In the genomic region with DNA sequence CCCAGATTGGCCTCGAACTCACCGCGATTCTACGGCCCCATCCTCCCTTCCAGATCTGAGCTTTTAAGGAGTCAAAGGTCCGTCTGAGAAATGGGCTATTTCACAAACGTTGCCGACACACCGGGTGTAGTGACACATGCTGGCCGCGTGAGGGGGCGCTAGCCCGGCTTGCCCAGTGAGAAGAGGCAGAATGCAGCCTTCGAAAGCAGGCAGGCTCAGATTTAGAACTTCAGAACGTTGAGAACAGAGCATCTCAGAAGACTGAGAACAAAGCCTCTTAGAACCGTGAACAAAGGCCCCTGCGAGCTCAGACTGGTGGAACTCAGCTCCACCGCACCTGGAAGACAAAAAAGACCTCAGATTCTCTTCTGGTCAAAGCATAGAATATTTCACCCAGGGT, we compare ENCODE assay signal across 8 mouse cellular contexts. TPM values are rescaled to one million over a fixed set of nuclear protein-coding genes. Genes with fewer than 3 reads are reported as not detected.
DNase-seq lines count a peak whose midpoint lies in the region; ATAC-seq and TF ChIP-seq lines count a peak whose summit lies in the region.

No protein-coding gene starts in this region.

- H3K9ac ChIP-seq in kidney, embryonic 15.5 days, result peak overlapping the region; percentile 38
- no peak overlapping the region for H3K9ac ChIP-seq in liver, adult 2 months (ENCODE audit: low read depth, low read length)
- no peak overlapping the region for H3K9ac ChIP-seq in stomach, embryonic 14.5 days (replicated peaks; ENCODE audit: low read depth, low read length)

- H3K79me2 ChIP-seq in liver, adult 2 months (ENCODE audit: control insufficient read depth, insufficient read depth, low read length), result no peaks in the 10 kb centered on the region

- H3K27me3 ChIP-seq in heart, embryonic 10.5 days (ENCODE audit: insufficient read depth, poor library complexity, severe bottlenecking), result no peaks in the 10 kb centered on the region
- H3K27me3 ChIP-seq in kidney, embryonic 15.5 days, result no peaks in the 10 kb centered on the region
- H3K27me3 ChIP-seq in liver, adult 2 months (ENCODE audit: control insufficient read depth, insufficient read depth, low read length), result peaks cover 4% of the 10 kb centered on the region; the same call in 1 of the 2 replicates
- no peaks in the 10 kb centered on the region for H3K27me3 ChIP-seq in stomach, embryonic 14.5 days (ENCODE audit: control insufficient read depth, insufficient read depth, low read length)

- H3K36me3 ChIP-seq in heart, embryonic 10.5 days, result peaks cover 37% of the 10 kb centered on the region
- H3K36me3 ChIP-seq in kidney, embryonic 15.5 days, result peaks cover 24% of the 10 kb centered on the region; the same call in 1 of the 2 replicates
- peaks cover 3% of the 10 kb centered on the region; the same call in 1 of the 2 replicates for H3K36me3 ChIP-seq in liver, adult 2 months (ENCODE audit: control insufficient read depth, insufficient read depth, low read length)
- H3K36me3 ChIP-seq in stomach, embryonic 14.5 days (ENCODE audit: control insufficient read depth, insufficient read depth, low read length), result no peaks in the 10 kb centered on the region; the same call in 1 of the 2 replicates

- TF ChIP-seq CTCF in embryonic fibroblast, embryonic 13.5 days (IDR thresholded peaks at IDR 0.05; ENCODE audit: borderline replicate concordance, insufficient read depth, low read length), result peak; percentile 99
- TF ChIP-seq CTCF in liver, adult 2 months (IDR thresholded peaks at IDR 0.05; ENCODE audit: low read depth, low read length), result peak; percentile 96

- H3K4me2 ChIP-seq in kidney, embryonic 15.5 days, result peak overlapping the region; percentile 96
- peak overlapping the region; percentile 39 for H3K4me2 ChIP-seq in stomach, embryonic 14.5 days (replicated peaks; ENCODE audit: low read depth, low read length)

- peak; percentile 86 for DNase-seq in A20 (ENCODE audit: low read depth, low spot score)
- peak; percentile 55 to 56 for DNase-seq in adrenal gland, postnatal 4 days (ENCODE audit: low spot score in 2 of 2)
- peak; percentile 89 for DNase-seq in heart, embryonic 10.5 days (ENCODE audit: low spot score)
- DNase-seq in liver, adult 2 months (ENCODE audit: extremely low read depth, low read depth, low spot score), result peak; percentile 63

- H3K4me3 ChIP-seq in embryonic fibroblast, embryonic 13.5 days (ENCODE audit: insufficient read depth, low read length), result peak overlapping the region; percentile 32
- peak overlapping the region; percentile 84 for H3K4me3 ChIP-seq in heart, embryonic 10.5 days
- peak overlapping the region; percentile 81 for H3K4me3 ChIP-seq in kidney, embryonic 15.5 days (replicated peaks)
- no peak overlapping the region for H3K4me3 ChIP-seq in liver, adult 2 months (ENCODE audit: insufficient read depth, low read depth, low read length)
- peak overlapping the region; percentile 21 for H3K4me3 ChIP-seq in stomach, embryonic 14.5 days (ENCODE audit: low read depth, low read length)

- WGBS in heart, embryonic 10.5 days, result 5% methylated on average over 17 of the region's 17 CpGs
- 4% methylated on average over 17 of the region's 17 CpGs for WGBS in kidney, embryonic 15.5 days
- WGBS in liver, adult 2 months, result 1% methylated on average over 17 of the region's 17 CpGs
- WGBS in stomach, embryonic 14.5 days, result 4% methylated on average over 17 of the region's 17 CpGs

- peak overlapping the region; percentile 76 for H3K27ac ChIP-seq in embryonic fibroblast, embryonic 13.5 days (ENCODE audit: insufficient read depth, low read length)
- H3K27ac ChIP-seq in heart, embryonic 10.5 days, result peak overlapping the region; percentile 82
- H3K27ac ChIP-seq in kidney, embryonic 15.5 days, result peak overlapping the region; percentile 95
- peak overlapping the region; percentile 31; the same call in 1 of the 2 replicates for H3K27ac ChIP-seq in liver, adult 2 months (replicated peaks; ENCODE audit: insufficient read depth, low read depth, low read length)
- H3K27ac ChIP-seq in stomach, embryonic 14.5 days (ENCODE audit: low read length), result peak overlapping the region; percentile 95

- no peaks in the 10 kb centered on the region for H3K9me3 ChIP-seq in heart, embryonic 10.5 days
- no peaks in the 10 kb centered on the region for H3K9me3 ChIP-seq in kidney, embryonic 15.5 days (replicated peaks)
- no peaks in the 10 kb centered on the region for H3K9me3 ChIP-seq in stomach, embryonic 14.5 days (ENCODE audit: control insufficient read depth, low read depth, low read length)

- TF ChIP-seq POLR2A in embryonic fibroblast, embryonic 13.5 days (IDR thresholded peaks at IDR 0.05; ENCODE audit: low read depth, low read length), result no peak; the same call in 1 of the 2 replicates
- TF ChIP-seq POLR2A in liver, adult 2 months (IDR thresholded peaks at IDR 0.05; ENCODE audit: extremely low read depth, insufficient read depth, low read length), result no peak

- H3K4me1 ChIP-seq in embryonic fibroblast, embryonic 13.5 days (ENCODE audit: control insufficient read depth, insufficient read depth, low read length), result no peaks in the 10 kb centered on the region
- peaks cover 16% of the 10 kb centered on the region for H3K4me1 ChIP-seq in heart, embryonic 10.5 days
- peaks cover 37% of the 10 kb centered on the region for H3K4me1 ChIP-seq in kidney, embryonic 15.5 days
- no peaks in the 10 kb centered on the region; the same call in 1 of the 2 replicates for H3K4me1 ChIP-seq in liver, adult 2 months (ENCODE audit: control insufficient read depth, insufficient read depth, low read length)
- peaks cover 17% of the 10 kb centered on the region; the same call in 1 of the 2 replicates for H3K4me1 ChIP-seq in stomach, embryonic 14.5 days (ENCODE audit: control insufficient read depth, insufficient read depth, low read length)

- ATAC-seq in kidney, embryonic 15.5 days (replicated peaks; ENCODE audit: low FRiP score), result no peak
- ATAC-seq in monocyte, adult 5-6 weeks (replicated peaks; ENCODE audit: insufficient number of reproducible peaks, low FRiP score, low TSS enrichment, poor library complexity, severe bottlenecking), result peak; percentile 73
- ATAC-seq in stomach, embryonic 14.5 days (ENCODE audit: insufficient number of reproducible peaks, insufficient read depth, low FRiP score, low read depth), result no peak

RNA-seq across cellular contexts. Expression of gene Dact3, which starts 0.9 kb away (rescaled TPM):
- total RNA-seq in adrenal gland, postnatal 4 days (2021), result 10 to 100 TPM; 12.7 to 13.7 TPM
- polyA plus RNA-seq in embryonic fibroblast, embryonic 13.5 days (2011; ENCODE audit: insufficient read length, low read depth, missing spikeins), result 34.8 and 37.3 TPM in 2 replicates
- 5.0 and 7.2 TPM in 2 replicates for polyA plus RNA-seq in heart, embryonic 10.5 days (2016; fragmentation: Nextera tagmentation; extraction: Ambion mirVana)
- 2.6 TPM in 2 replicates for polyA plus RNA-seq in kidney, embryonic 15.5 days (2015; fragmentation: Nextera tagmentation; extraction: Ambion mirVana)
- under 0.01 and 0.20 TPM in 2 replicates for total RNA-seq in liver, adult 2 months (2014; rRNA removed)
- polyA plus RNA-seq in liver, adult 2 months (2012; rRNA removed), result 0.52 and 0.64 TPM in 2 replicates
- not detected in 3 replicates for total RNA-seq in monocyte, adult 5-6 weeks (2017)
- 5.5 and 6.1 TPM in 2 replicates for polyA plus RNA-seq in stomach, embryonic 14.5 days (2014; fragmentation: Nextera tagmentation; extraction: Ambion mirVana)

RNA-seq across cellular contexts. Expression of gene Gng8, which starts 17.4 kb away (rescaled TPM):
- total RNA-seq in adrenal gland, postnatal 4 days (2021), result 1 to 10 TPM; 2.4 to 4.0 TPM
- 24.1 and 24.7 TPM in 2 replicates for polyA plus RNA-seq in embryonic fibroblast, embryonic 13.5 days (2011; ENCODE audit: insufficient read length, low read depth, missing spikeins)
- 3.0 and 6.3 TPM in 2 replicates for polyA plus RNA-seq in heart, embryonic 10.5 days (2016; fragmentation: Nextera tagmentation; extraction: Ambion mirVana)
- 6.8 and 7.8 TPM in 2 replicates for polyA plus RNA-seq in kidney, embryonic 15.5 days (2015; fragmentation: Nextera tagmentation; extraction: Ambion mirVana)
- total RNA-seq in liver, adult 2 months (2014; rRNA removed), result not detected in 2 replicates
- polyA plus RNA-seq in liver, adult 2 months (2012; rRNA removed), result 0.25 and 0.26 TPM in 2 replicates
- total RNA-seq in monocyte, adult 5-6 weeks (2017), result not detected in 3 replicates
- polyA plus RNA-seq in stomach, embryonic 14.5 days (2014; fragmentation: Nextera tagmentation; extraction: Ambion mirVana), result 12.8 and 12.9 TPM in 2 replicates

RNA-seq across cellular contexts. Expression of gene Prkd2, which starts 31.5 kb away (rescaled TPM):
- 10 to 100 TPM; 22.0 to 22.2 TPM for total RNA-seq in adrenal gland, postnatal 4 days (2021)
- polyA plus RNA-seq in embryonic fibroblast, embryonic 13.5 days (2011; ENCODE audit: insufficient read length, low read depth, missing spikeins), result 17.2 and 17.8 TPM in 2 replicates
- 8.9 and 9.4 TPM in 2 replicates for polyA plus RNA-seq in heart, embryonic 10.5 days (2016; fragmentation: Nextera tagmentation; extraction: Ambion mirVana)
- polyA plus RNA-seq in kidney, embryonic 15.5 days (2015; fragmentation: Nextera tagmentation; extraction: Ambion mirVana), result 14.6 and 17.7 TPM in 2 replicates
- total RNA-seq in liver, adult 2 months (2014; rRNA removed), result 2.5 and 5.1 TPM in 2 replicates
- 7.8 and 11.7 TPM in 2 replicates for polyA plus RNA-seq in liver, adult 2 months (2012; rRNA removed)
- total RNA-seq in monocyte, adult 5-6 weeks (2017), result 13.1 to 26.6 TPM (median 15.6 TPM) in 3 replicates
- 14.2 and 14.6 TPM in 2 replicates for polyA plus RNA-seq in stomach, embryonic 14.5 days (2014; fragmentation: Nextera tagmentation; extraction: Ambion mirVana)

RNA-seq across cellular contexts. Expression of gene Ptgir, which starts 32.1 kb away (rescaled TPM):
- total RNA-seq in adrenal gland, postnatal 4 days (2021), result 1 to 10 TPM; 1.7 to 2.0 TPM
- polyA plus RNA-seq in embryonic fibroblast, embryonic 13.5 days (2011; ENCODE audit: insufficient read length, low read depth, missing spikeins), result 1.4 and 1.6 TPM in 2 replicates
- polyA plus RNA-seq in heart, embryonic 10.5 days (2016; fragmentation: Nextera tagmentation; extraction: Ambion mirVana), result 0.15 and 0.51 TPM in 2 replicates
- polyA plus RNA-seq in kidney, embryonic 15.5 days (2015; fragmentation: Nextera tagmentation; extraction: Ambion mirVana), result 1.5 and 2.1 TPM in 2 replicates
- total RNA-seq in liver, adult 2 months (2014; rRNA removed), result 0.07 and 0.09 TPM in 2 replicates
- polyA plus RNA-seq in liver, adult 2 months (2012; rRNA removed), result 0.09 and 0.33 TPM in 2 replicates
- 9.8 to 15.4 TPM (median 14.0 TPM) in 3 replicates for total RNA-seq in monocyte, adult 5-6 weeks (2017)
- 1.5 and 2.0 TPM in 2 replicates for polyA plus RNA-seq in stomach, embryonic 14.5 days (2014; fragmentation: Nextera tagmentation; extraction: Ambion mirVana)

RNA-seq across cellular contexts. Expression of gene Calm3, which starts 49.7 kb away (rescaled TPM):
- 100 to 1,000 TPM; 330 to 344 TPM for total RNA-seq in adrenal gland, postnatal 4 days (2021)
- 520 and 588 TPM in 2 replicates for polyA plus RNA-seq in embryonic fibroblast, embryonic 13.5 days (2011; ENCODE audit: insufficient read length, low read depth, missing spikeins)
- 114 and 117 TPM in 2 replicates for polyA plus RNA-seq in heart, embryonic 10.5 days (2016; fragmentation: Nextera tagmentation; extraction: Ambion mirVana)
- 116 and 124 TPM in 2 replicates for polyA plus RNA-seq in kidney, embryonic 15.5 days (2015; fragmentation: Nextera tagmentation; extraction: Ambion mirVana)
- 64.9 and 77.4 TPM in 2 replicates for total RNA-seq in liver, adult 2 months (2014; rRNA removed)
- 72.0 and 78.1 TPM in 2 replicates for polyA plus RNA-seq in liver, adult 2 months (2012; rRNA removed)
- total RNA-seq in monocyte, adult 5-6 weeks (2017), result 169 to 298 TPM (median 195 TPM) in 3 replicates
- polyA plus RNA-seq in stomach, embryonic 14.5 days (2014; fragmentation: Nextera tagmentation; extraction: Ambion mirVana), result 148 and 161 TPM in 2 replicates

Comparison
In these comparisons a context has a peak if more than half of its experiments do, and no peak if none do; other contexts are left out.
1. H3K27ac ChIP-seq: peak in every context shown above with its lines; median percentile 95 in kidney, embryonic 15.5 days; 95 in stomach, embryonic 14.5 days; 82 in heart, embryonic 10.5 days; 76 in embryonic fibroblast, embryonic 13.5 days; 31 in liver, adult 2 months.